Mouse (Mus musculus) heart, postnatal 36 days (tissue): ENCODE data around the gene Zfp652. TPM values are rescaled to one million over a fixed set of nuclear protein-coding genes. Genes with fewer than 3 reads are reported as not detected.
"Not testable (repeated sequence)": the region's sequence is repeated elsewhere in the genome, so short reads cannot be mapped to it uniquely, and the experiment has no call there.

ENCODE experiments used
- DNase-seq, 2 experiments: peaks; one replicate each; pipeline ENCODE4 v3.0.0; 2021 to 2022
- intact Hi-C: fragments of 180-260 bp; cut with DNase I; formaldehyde crosslinking; loops from one replicate; pipeline ENCODE4 v1.15.1; 2025
- total RNA-seq, 2 experiments: library from RNA; stranded (reverse); gene quantifications; 2 replicates each; pipeline ENCODE4 v1.2.3; 2021

Gene Zfp652
- total RNA-seq, result 10 to 100 TPM; 50.7 to 50.8 TPM

GRCm38 (mm10) chr11:95712563-95713224 lies at the start of gene Zfp652:
TSS of gene Zfp652 (plus strand) at chr11:95712673.
- DNase-seq, result peak; percentile 79 to 84
- intact Hi-C loops, result loop anchor here (2.0 to 5.0 kb wide), 2 partner anchors 38 to 110 kb away; partner anchors contain the start of gene Phospho1

GRCm38 (mm10) chr11:95666529-95667149 lies 45.8 kb upstream of the Zfp652 start, which contains the start of gene Phb:
TSS of gene Phb (plus strand) at chr11:95666957.
- intact Hi-C loops, result loop anchor here (10.0 kb wide), 1 partner anchor 282 kb away; the partner anchor contains the start of gene Slc35b1
- DNase-seq, result peak; percentile 84 to 87

- intact Hi-C loops, result loop anchor here (10.0 kb wide), 1 partner anchor 282 kb away; the partner anchor contains the start of gene Slc35b1
- DNase-seq, result no peak
Observed at GRCm38 (mm10) chr11:95667177-95667576, 45.3 kb upstream of the Zfp652 start.

- intact Hi-C loops, result loop anchor here (10.0 kb wide), 1 partner anchor 283 kb away; the partner anchor contains the start of gene Slc35b1
- DNase-seq, result not testable (repeated sequence)
Observed at GRCm38 (mm10) chr11:95668086-95668485, 44.4 kb upstream of the Zfp652 start.

GRCm38 (mm10) chr11:95675498-95675897 lies 37.0 kb upstream of the Zfp652 start:
- DNase-seq, result no peak
- intact Hi-C loops, result no loop called here

GRCm38 (mm10) chr11:95676307-95676706 lies 36.2 kb upstream of the Zfp652 start:
- DNase-seq, result peak; percentile 20 to 30
- intact Hi-C loops, result no loop called here

GRCm38 (mm10) chr11:95677925-95678701 lies 34.4 kb upstream of the Zfp652 start:
- intact Hi-C loops, result no loop called here
- no peak for DNase-seq

- intact Hi-C loops, result no loop called here
- DNase-seq, result no peak
Observed at GRCm38 (mm10) chr11:95681995-95682601, 30.4 kb upstream of the Zfp652 start.

- DNase-seq, result no peak
- intact Hi-C loops, result no loop called here
Observed at GRCm38 (mm10) chr11:95682946-95683345, 29.5 kb upstream of the Zfp652 start.

- peak; percentile 76 to 78 for DNase-seq
- intact Hi-C loops, result loop anchor here (1.0 to 5.0 kb wide), 2 partner anchors 65 to 166 kb away; no protein-coding TSS in a partner anchor
Observed at GRCm38 (mm10) chr11:95686031-95686430, 26.4 kb upstream of the Zfp652 start.

- no peak for DNase-seq
- intact Hi-C loops, result loop anchor here (5.0 kb wide), 1 partner anchor 165 kb away; no protein-coding TSS in a partner anchor
Observed at GRCm38 (mm10) chr11:95687084-95687656, 25.3 kb upstream of the Zfp652 start.

- intact Hi-C loops, result loop anchor here (1.0 to 5.0 kb wide), 2 partner anchors 21 to 164 kb away; no protein-coding TSS in a partner anchor
- DNase-seq, result peak; percentile 61 to 67
Observed at GRCm38 (mm10) chr11:95688515-95688914, 24.0 kb upstream of the Zfp652 start.

- intact Hi-C loops, result loop anchor here (1.0 to 5.0 kb wide), 2 partner anchors 20 to 163 kb away; no protein-coding TSS in a partner anchor
- DNase-seq, result peak in 1 of 2 experiments; percentile 43
Observed at GRCm38 (mm10) chr11:95688981-95689380, 23.5 kb upstream of the Zfp652 start.

GRCm38 (mm10) chr11:95689544-95689943 lies 22.9 kb upstream of the Zfp652 start:
- no peak for DNase-seq
- intact Hi-C loops, result loop anchor here (5.0 kb wide), 1 partner anchor 163 kb away; no protein-coding TSS in a partner anchor

GRCm38 (mm10) chr11:95698541-95698940 lies 13.9 kb upstream of the Zfp652 start:
- intact Hi-C loops, result no loop called here
- no peak for DNase-seq

GRCm38 (mm10) chr11:95700778-95701739 lies 11.4 kb upstream of the Zfp652 start:
- intact Hi-C loops, result no loop called here
- no peak for DNase-seq

GRCm38 (mm10) chr11:95704032-95704969 lies 8.2 kb upstream of the Zfp652 start:
- DNase-seq, result no peak
- intact Hi-C loops, result no loop called here

GRCm38 (mm10) chr11:95704970-95705330 lies 7.5 kb upstream of the Zfp652 start:
- no peak for DNase-seq
- intact Hi-C loops, result no loop called here
